8 mouse cellular contexts compared by ENCODE assay signal in genomic region chr4:106909797-106910196, GRCm38 (mm10). TPM values are rescaled to one million over a fixed set of nuclear protein-coding genes. Genes with fewer than 3 reads are reported as not detected.
DNase-seq lines count a peak whose midpoint lies in the region; ATAC-seq and TF ChIP-seq lines count a peak whose summit lies in the region.

No protein-coding gene starts in this region.

- H3K27ac ChIP-seq in left cerebral cortex, adult 2 months, result peak overlapping the region; percentile 67
- H3K27ac ChIP-seq in embryonic facial prominence, embryonic 12.5 days, result peak overlapping the region; percentile 100
- H3K27ac ChIP-seq in hindbrain, embryonic 13.5 days, result peak overlapping the region; percentile 100
- H3K27ac ChIP-seq in midbrain, embryonic 10.5 days (replicated peaks), result peak overlapping the region; percentile 99

- no peak for ATAC-seq in embryonic facial prominence, embryonic 12.5 days (ENCODE audit: insufficient number of reproducible peaks, insufficient read depth, low FRiP score, low TSS enrichment)
- no peak for ATAC-seq in hindbrain, embryonic 13.5 days (ENCODE audit: low FRiP score)

- TF ChIP-seq CTCF in left cerebral cortex, adult 2 months (IDR thresholded peaks at IDR 0.05), result no peak

- intact Hi-C loops in left cerebral cortex, adult 2 months (cut with DNase I), result loop anchor here (1.0 to 5.0 kb wide), 3 partner anchors 52 to 253 kb away; no protein-coding TSS in a partner anchor

- no peaks in the 10 kb centered on the region for H3K27me3 ChIP-seq in embryonic facial prominence, embryonic 12.5 days
- no peaks in the 10 kb centered on the region for H3K27me3 ChIP-seq in hindbrain, embryonic 13.5 days
- no peaks in the 10 kb centered on the region for H3K27me3 ChIP-seq in midbrain, embryonic 10.5 days (ENCODE audit: low read depth, poor library complexity, severe bottlenecking)

- H3K9ac ChIP-seq in embryonic facial prominence, embryonic 12.5 days, result peak overlapping the region; percentile 31
- peak overlapping the region; percentile 66 for H3K9ac ChIP-seq in hindbrain, embryonic 13.5 days

- H3K36me3 ChIP-seq in embryonic facial prominence, embryonic 12.5 days, result peaks cover 13% of the 10 kb centered on the region; the same call in 1 of the 2 replicates
- peaks cover 9% of the 10 kb centered on the region; the same call in 1 of the 2 replicates for H3K36me3 ChIP-seq in hindbrain, embryonic 13.5 days
- peaks cover 20% of the 10 kb centered on the region for H3K36me3 ChIP-seq in midbrain, embryonic 10.5 days

- H3K4me3 ChIP-seq in left cerebral cortex, adult 2 months, result peak overlapping the region; percentile 83
- peak overlapping the region; percentile 100 for H3K4me3 ChIP-seq in embryonic facial prominence, embryonic 12.5 days
- H3K4me3 ChIP-seq in hindbrain, embryonic 13.5 days, result peak overlapping the region; percentile 100
- H3K4me3 ChIP-seq in midbrain, embryonic 10.5 days, result peak overlapping the region; percentile 90

- under 1% methylated on average over 6 of the region's 6 CpGs for WGBS in embryonic facial prominence, embryonic 12.5 days
- 0% methylated on average over 6 of the region's 6 CpGs for WGBS in hindbrain, embryonic 13.5 days
- 2% methylated on average over 6 of the region's 6 CpGs for whole genome bisulfite sequencing in midbrain, embryonic 10.5 days

- peaks cover 46% of the 10 kb centered on the region for H3K4me1 ChIP-seq in embryonic facial prominence, embryonic 12.5 days
- peaks cover 48% of the 10 kb centered on the region for H3K4me1 ChIP-seq in hindbrain, embryonic 13.5 days (replicated peaks)
- peaks cover 66% of the 10 kb centered on the region for H3K4me1 ChIP-seq in midbrain, embryonic 10.5 days

- H3K4me2 ChIP-seq in embryonic facial prominence, embryonic 12.5 days (replicated peaks), result peak overlapping the region; percentile 95
- H3K4me2 ChIP-seq in hindbrain, embryonic 13.5 days, result peak overlapping the region; percentile 97

- no peak for DNase-seq in left cerebral cortex, adult 2 months (ENCODE audit: extremely low spot score in 1 of 2, low spot score in 2 of 2)
- DNase-seq in left cerebral cortex, adult 11 months (ENCODE audit: low spot score), result no peak
- peak; percentile 41 for DNase-seq in midbrain, embryonic 10.5 days (ENCODE audit: low spot score)
- DNase-seq in MN1 (ENCODE audit: low spot score), result no peak
- no peak for DNase-seq in frontal cortex, postnatal 14 days (ENCODE audit: low spot score in 2 of 2)
- DNase-seq in retina, postnatal 1 day, result no peak

- H3K9me3 ChIP-seq in embryonic facial prominence, embryonic 12.5 days, result no peaks in the 10 kb centered on the region
- H3K9me3 ChIP-seq in hindbrain, embryonic 13.5 days, result no peaks in the 10 kb centered on the region
- H3K9me3 ChIP-seq in midbrain, embryonic 10.5 days (replicated peaks), result no peaks in the 10 kb centered on the region

RNA-seq across cellular contexts. Expression of gene Ssbp3, which starts 0.7 kb away (rescaled TPM):
- 100 to 1,000 TPM; 181 to 187 TPM for total RNA-seq in left cerebral cortex, adult 2 months (2021)
- 275 and 279 TPM in 2 replicates for polyA plus RNA-seq in embryonic facial prominence, embryonic 12.5 days (2016; fragmentation: Nextera tagmentation; extraction: Ambion mirVana)
- polyA plus RNA-seq in hindbrain, embryonic 13.5 days (2015; fragmentation: Nextera tagmentation; extraction: Ambion mirVana), result 179 and 180 TPM in 2 replicates
- polyA plus RNA-seq in midbrain, embryonic 10.5 days (2016; fragmentation: Nextera tagmentation; extraction: Ambion mirVana), result 119 and 136 TPM in 2 replicates
